ENCODE assay signal across 16 mouse cellular contexts in genomic region chr12:54459462-54460134, GRCm38 (mm10).
DNase-seq lines count a peak whose midpoint lies in the region; ATAC-seq and TF ChIP-seq lines count a peak whose summit lies in the region.
"Had no signal": no experiment of that assay in that cellular context is flagged by ENCODE, and none has a peak within 500 bp of the region (broad histone marks: within the 10 kb centered on the region; RNA-seq: fewer than 3 reads in every experiment).

No protein-coding gene starts in this region.

- H3K79me2 ChIP-seq in liver, adult 2 months (ENCODE audit: control insufficient read depth, insufficient read depth, low read length) = no peaks in the 10 kb centered on the region

- TF ChIP-seq CTCF in liver, adult 2 months (IDR thresholded peaks at IDR 0.05; ENCODE audit: low read depth, low read length) = no peak

- H3K4me2 ChIP-seq in heart, embryonic 12.5 days = peak overlapping the region; percentile 15; the same call in 1 of the 2 replicates
- H3K4me2 ChIP-seq in liver, embryonic 12.5 days = no peak overlapping the region
- H3K4me2 ChIP-seq in kidney, embryonic 14.5 days (replicated peaks; ENCODE audit: low read depth, low read length) = no peak overlapping the region
- H3K4me2 ChIP-seq: embryonic facial prominence, embryonic 15.5 days; forebrain, embryonic 12.5 days; liver, embryonic 15.5 days had no signal

- intact Hi-C loops in heart, postnatal 10 days (cut with DNase I) = no loop called here

- DNase-seq in heart, postnatal 10 days = no peak
- DNase-seq in liver, adult 2 months (ENCODE audit: extremely low read depth, low read depth, low spot score) = peak; percentile 83
- DNase-seq in T-cell, adult 2 months (ENCODE audit: low spot score) = peak; percentile 12
- no peak for DNase-seq in thymus, postnatal 10 days (ENCODE audit: low spot score in 2 of 2)
- DNase-seq: right cerebral cortex, postnatal 25 days; thymus, adult 18-20 months had no signal

- H3K27ac ChIP-seq in heart, embryonic 12.5 days (ENCODE audit: poor library complexity, severe bottlenecking) = no peak overlapping the region
- peak overlapping the region; percentile 55 for H3K27ac ChIP-seq in liver, adult 2 months (replicated peaks; ENCODE audit: insufficient read depth, low read depth, low read length)
- no peak overlapping the region for H3K27ac ChIP-seq in liver, embryonic 12.5 days
- H3K27ac ChIP-seq in kidney, embryonic 14.5 days (ENCODE audit: low read depth, low read length) = no peak overlapping the region
- H3K27ac ChIP-seq: embryonic facial prominence, embryonic 15.5 days; forebrain, embryonic 12.5 days; liver, embryonic 15.5 days; macrophage had no signal

- peak; percentile 25; the same call in 1 of the 2 replicates for ATAC-seq in heart, embryonic 12.5 days (ENCODE audit: insufficient number of reproducible peaks, low FRiP score)
- ATAC-seq in liver, embryonic 12.5 days = no peak
- peak; percentile 26 for ATAC-seq in megakaryocyte progenitor cell, adult 5-6 weeks (replicated peaks; ENCODE audit: poor library complexity)
- no peak for ATAC-seq in kidney, embryonic 14.5 days (ENCODE audit: low FRiP score, low TSS enrichment)
- ATAC-seq: hindbrain, embryonic 16.5 days; midbrain, embryonic 16.5 days had no signal

- TF ChIP-seq POLR2A in liver, adult 2 months (IDR thresholded peaks at IDR 0.05; ENCODE audit: extremely low read depth, insufficient read depth, low read length) = no peak

- no peaks in the 10 kb centered on the region for H3K27me3 ChIP-seq in heart, embryonic 12.5 days (replicated peaks)
- no peaks in the 10 kb centered on the region for H3K27me3 ChIP-seq in liver, adult 2 months (ENCODE audit: control insufficient read depth, insufficient read depth, low read length)
- no peaks in the 10 kb centered on the region for H3K27me3 ChIP-seq in liver, embryonic 12.5 days (replicated peaks)
- no peaks in the 10 kb centered on the region for H3K27me3 ChIP-seq in kidney, embryonic 14.5 days (ENCODE audit: control insufficient read depth, insufficient read depth, low read length)
- H3K27me3 ChIP-seq: embryonic facial prominence, embryonic 15.5 days; forebrain, embryonic 12.5 days; liver, embryonic 15.5 days had no signal

- no peak overlapping the region for H3K4me3 ChIP-seq in heart, embryonic 12.5 days
- H3K4me3 ChIP-seq in liver, adult 2 months (ENCODE audit: insufficient read depth, low read depth, low read length) = no peak overlapping the region
- no peak overlapping the region for H3K4me3 ChIP-seq in liver, embryonic 12.5 days
- H3K4me3 ChIP-seq in kidney, embryonic 14.5 days (ENCODE audit: low read length) = no peak overlapping the region
- H3K4me3 ChIP-seq: embryonic facial prominence, embryonic 15.5 days; forebrain, embryonic 12.5 days; liver, embryonic 15.5 days had no signal

- no peaks in the 10 kb centered on the region for H3K9me3 ChIP-seq in heart, embryonic 12.5 days (replicated peaks)
- H3K9me3 ChIP-seq in liver, embryonic 12.5 days (replicated peaks) = no peaks in the 10 kb centered on the region
- H3K9me3 ChIP-seq in kidney, embryonic 14.5 days (ENCODE audit: control insufficient read depth, low read length) = no peaks in the 10 kb centered on the region
- H3K9me3 ChIP-seq: embryonic facial prominence, embryonic 15.5 days; forebrain, embryonic 12.5 days; liver, embryonic 15.5 days had no signal

- 24% methylated on average over 11 of the region's 11 CpGs for WGBS in heart, embryonic 12.5 days
- 9% methylated on average over 11 of the region's 11 CpGs for WGBS in liver, adult 2 months
- 23% methylated on average over 11 of the region's 11 CpGs for WGBS in liver, embryonic 12.5 days (ENCODE audit: insufficient replicate concordance)
- 81% methylated on average over 11 of the region's 11 CpGs for WGBS in kidney, embryonic 14.5 days

- no peaks in the 10 kb centered on the region for H3K36me3 ChIP-seq in heart, embryonic 12.5 days
- H3K36me3 ChIP-seq in liver, adult 2 months (ENCODE audit: control insufficient read depth, insufficient read depth, low read length) = no peaks in the 10 kb centered on the region
- H3K36me3 ChIP-seq in liver, embryonic 12.5 days = no peaks in the 10 kb centered on the region
- no peaks in the 10 kb centered on the region for H3K36me3 ChIP-seq in kidney, embryonic 14.5 days (ENCODE audit: control insufficient read depth, insufficient read depth, low read length)
- H3K36me3 ChIP-seq: embryonic facial prominence, embryonic 15.5 days; forebrain, embryonic 12.5 days; liver, embryonic 15.5 days had no signal

- H3K4me1 ChIP-seq in heart, embryonic 12.5 days (replicated peaks) = peaks cover 17% of the 10 kb centered on the region
- peaks cover 10% of the 10 kb centered on the region for H3K4me1 ChIP-seq in liver, adult 2 months (ENCODE audit: control insufficient read depth, insufficient read depth, low read length)
- 0 out of 2 replicates have a peak, but pooled peaks cover 11% of the 10 kb centered on the region for H3K4me1 ChIP-seq in liver, embryonic 12.5 days
- no peaks in the 10 kb centered on the region for H3K4me1 ChIP-seq in kidney, embryonic 14.5 days (ENCODE audit: control insufficient read depth, insufficient read depth, low read length)
- H3K4me1 ChIP-seq: forebrain, embryonic 12.5 days had no signal

- H3K9ac ChIP-seq in heart, embryonic 12.5 days = no peak overlapping the region
- no peak overlapping the region for H3K9ac ChIP-seq in liver, adult 2 months (ENCODE audit: low read depth, low read length)
- H3K9ac ChIP-seq in liver, embryonic 12.5 days = no peak overlapping the region
- no peak overlapping the region for H3K9ac ChIP-seq in kidney, embryonic 14.5 days (ENCODE audit: low read depth, low read length)
- H3K9ac ChIP-seq: embryonic facial prominence, embryonic 15.5 days; forebrain, embryonic 12.5 days; liver, embryonic 15.5 days had no signal

Comparison
In these comparisons a context has a peak if more than half of its experiments do, and no peak if none do; other contexts are left out.
1. ATAC-seq: peak in heart, embryonic 12.5 days (single experiment) and megakaryocyte progenitor cell, adult 5-6 weeks (single experiment); none in liver, embryonic 12.5 days (single experiment) and kidney, embryonic 14.5 days (single experiment).
2. DNase-seq: peak in liver, adult 2 months (single experiment) and T-cell, adult 2 months (single experiment); none in heart, postnatal 10 days (0 of 2) and thymus, postnatal 10 days (0 of 2).